Mouse (Mus musculus): Measurements from ENCODE around the gene Dhrs7c. TPM values are rescaled to one million over a fixed set of nuclear protein-coding genes. Genes with fewer than 3 reads are reported as not detected.

Dhrs7c gene
- polyA plus RNA-seq (2014; fragmentation: Nextera tagmentation; extraction: Ambion mirVana): 0.23 TPM in 1 of 2 replicates, not detected in the other

DNA sequence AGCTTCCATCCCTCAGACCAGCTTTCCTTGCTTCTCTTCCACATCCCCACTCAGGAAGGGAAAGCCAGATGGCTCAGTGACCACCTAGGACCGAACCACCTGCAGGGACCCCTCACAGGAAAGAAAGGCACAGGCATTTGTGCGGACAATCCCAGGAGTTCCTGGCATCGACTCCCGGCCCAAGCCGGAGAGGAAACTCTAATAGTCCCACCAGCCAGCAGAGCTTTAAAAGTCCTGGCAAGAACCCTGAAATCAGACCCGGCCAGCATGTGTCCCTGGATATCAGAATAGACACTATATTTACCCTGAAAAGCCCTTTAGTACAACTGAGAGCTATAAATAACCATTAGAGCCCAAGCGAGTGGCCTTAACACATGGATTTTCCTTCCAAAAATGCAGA lies at the start of gene Dhrs7c:
Dhrs7c (plus strand) TSS at position 257 of the 400 bp plus-strand sequence.
- no peak within 1 kb of the TSS for H3K9ac ChIP-seq (ENCODE audit: low read length)
- no peaks in the 10 kb centered on the region for H3K27me3 ChIP-seq (ENCODE audit: control insufficient read depth, insufficient read depth, low read length)
- whole genome bisulfite sequencing: 83% methylated on average over 7 of the region's 7 CpGs
- no peak within 1 kb of the TSS for H3K27ac ChIP-seq (replicated peaks; ENCODE audit: low read depth, low read length)
- H3K4me3 ChIP-seq (ENCODE audit: low read depth, low read length): no peak within 1 kb of the TSS
- no peaks in the 10 kb centered on the region for H3K36me3 ChIP-seq (ENCODE audit: control insufficient read depth, insufficient read depth, low read length)
- H3K9me3 ChIP-seq (ENCODE audit: control insufficient read depth, low read length): no peaks in the 10 kb centered on the region
- H3K4me1 ChIP-seq (ENCODE audit: control insufficient read depth, insufficient read depth, low read length): no peaks in the 10 kb centered on the region
- no peak for DNase-seq (ENCODE audit: low spot score)
- no peak within 1 kb of the TSS for H3K4me2 ChIP-seq (ENCODE audit: low read depth, severe bottlenecking)
- no peak for ATAC-seq (ENCODE audit: insufficient number of reproducible peaks, low FRiP score, low TSS enrichment, low read depth)

DNA sequence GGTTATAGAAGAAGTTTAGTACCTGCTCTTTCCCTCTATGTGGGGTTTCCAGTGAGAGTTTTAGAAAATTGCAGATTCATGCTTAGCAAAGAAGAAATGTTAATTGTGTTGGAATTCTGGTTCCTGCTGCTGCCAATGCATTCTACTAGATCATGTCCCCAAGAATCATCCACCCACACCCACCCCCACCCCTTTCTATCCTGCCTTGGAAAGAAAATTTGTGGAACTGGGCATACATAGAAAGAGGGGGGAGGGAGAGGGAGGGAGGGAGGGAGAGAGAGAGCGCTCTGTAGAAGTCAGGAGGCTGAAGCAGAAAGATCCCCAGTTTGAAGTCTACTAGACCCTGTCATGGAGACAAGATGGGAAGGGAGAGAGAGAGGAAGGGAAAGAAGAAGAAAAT lies 41.7 kb upstream of the Dhrs7c start:
- Histone ChIP-seq H3K4me1 (ENCODE audit: control insufficient read depth, insufficient read depth, low read length) (no peaks in the 10 kb centered on the region), H3K36me3 (ENCODE audit: control insufficient read depth, insufficient read depth, low read length) (no peaks in the 10 kb centered on the region), H3K27me3 (ENCODE audit: control insufficient read depth, insufficient read depth, low read length) (no peaks in the 10 kb centered on the region), H3K4me3 (ENCODE audit: low read depth, low read length) (no peak overlapping the region), H3K9ac (ENCODE audit: low read length) (no peak overlapping the region), H3K4me2 (ENCODE audit: low read depth, severe bottlenecking) (no peak overlapping the region), H3K9me3 (ENCODE audit: control insufficient read depth, low read length) (no peaks in the 10 kb centered on the region), H3K27ac (replicated peaks; ENCODE audit: low read depth, low read length) (no peak overlapping the region)
- DNase-seq (ENCODE audit: low spot score) (no peak), ATAC-seq (ENCODE audit: insufficient number of reproducible peaks, low FRiP score, low TSS enrichment, low read depth) (no peak)
- 100% methylated on average over 1 of the region's 1 CpGs for WGBS

DNA sequence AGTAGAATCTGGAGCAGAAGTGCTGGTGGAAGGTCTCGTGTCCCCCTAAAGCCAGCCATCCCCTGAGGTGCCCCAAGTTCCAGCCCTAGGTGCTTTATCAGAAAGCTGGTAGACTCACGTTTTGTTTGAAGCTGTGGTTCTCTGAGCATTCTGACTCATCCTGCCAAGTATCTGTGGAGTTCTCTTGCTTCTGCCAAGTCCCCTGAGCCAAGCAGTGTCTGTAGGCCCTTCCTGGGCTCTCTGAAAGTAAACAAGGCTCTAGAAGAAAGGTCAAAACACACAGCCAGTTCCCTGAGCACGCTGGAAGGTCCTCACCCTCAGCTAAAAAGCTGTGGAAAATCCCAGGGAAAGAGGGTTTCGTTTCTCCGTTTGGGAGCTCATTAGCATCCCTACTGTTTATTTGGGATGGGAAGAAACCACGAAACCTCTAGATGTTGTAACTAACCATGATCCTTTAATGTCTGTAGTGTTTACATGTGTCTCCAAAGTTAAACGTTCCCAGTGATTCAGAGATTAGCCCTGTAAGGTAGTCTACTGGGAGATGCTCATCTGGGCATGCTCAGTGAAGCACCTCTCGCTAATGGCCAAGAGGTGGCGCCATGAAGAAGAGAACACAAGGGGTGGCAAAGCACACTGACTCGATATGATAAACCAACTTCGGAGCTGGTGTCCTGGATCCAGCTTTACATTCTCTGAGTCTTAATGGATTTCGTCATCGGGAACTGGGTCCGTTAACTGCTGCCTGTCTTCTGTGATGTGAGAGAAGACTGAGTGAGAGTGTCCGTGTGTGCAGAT lies 40.4 kb upstream of the Dhrs7c start:
- H3K9ac ChIP-seq (ENCODE audit: low read length): no peak overlapping the region
- DNase-seq (ENCODE audit: low spot score): no peak
- no peaks in the 10 kb centered on the region for H3K9me3 ChIP-seq (ENCODE audit: control insufficient read depth, low read length)
- no peaks in the 10 kb centered on the region for H3K4me1 ChIP-seq (ENCODE audit: control insufficient read depth, insufficient read depth, low read length)
- no peak overlapping the region for H3K4me3 ChIP-seq (ENCODE audit: low read depth, low read length)
- WGBS: 72% methylated on average over 15 of the region's 15 CpGs
- no peak for ATAC-seq (ENCODE audit: insufficient number of reproducible peaks, low FRiP score, low TSS enrichment, low read depth)
- no peak overlapping the region for H3K27ac ChIP-seq (replicated peaks; ENCODE audit: low read depth, low read length)
- H3K4me2 ChIP-seq (ENCODE audit: low read depth, severe bottlenecking): no peak overlapping the region
- H3K27me3 ChIP-seq (ENCODE audit: control insufficient read depth, insufficient read depth, low read length): no peaks in the 10 kb centered on the region
- H3K36me3 ChIP-seq (ENCODE audit: control insufficient read depth, insufficient read depth, low read length): no peaks in the 10 kb centered on the region

- 88% methylated on average over 14 of the region's 14 CpGs for WGBS
Measured at GRCm38 (mm10) chr11:67771053-67771452, 26.9 kb upstream of the Dhrs7c start, which contains the start of gene Glp2r. TSS of gene Glp2r (minus strand) at chr11:67771153.

DNA sequence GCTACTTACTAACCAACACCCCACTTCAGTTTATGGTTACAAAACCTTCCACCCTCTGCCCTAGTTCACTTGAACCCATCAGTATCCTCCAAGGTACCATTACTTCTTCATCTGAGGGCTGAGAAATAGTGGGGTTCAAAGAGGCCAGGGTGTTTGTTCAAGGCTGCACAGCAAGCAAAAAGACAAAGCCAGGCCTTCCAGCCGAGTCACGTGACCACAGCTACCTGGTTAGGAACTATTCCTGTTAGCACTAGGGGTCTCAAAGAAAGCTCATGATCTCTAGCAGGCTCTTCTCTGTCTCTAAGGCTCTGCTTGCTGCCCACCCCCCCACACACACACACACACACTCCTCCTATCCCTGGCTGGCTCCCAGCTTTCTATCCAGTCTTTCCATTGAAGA lies 26.3 kb upstream of the Dhrs7c start:
- Histone ChIP-seq H3K27me3 (ENCODE audit: control insufficient read depth, insufficient read depth, low read length) (no peaks in the 10 kb centered on the region), H3K4me3 (ENCODE audit: low read depth, low read length) (no peak overlapping the region), H3K9me3 (ENCODE audit: control insufficient read depth, low read length) (no peaks in the 10 kb centered on the region), H3K9ac (ENCODE audit: low read length) (no peak overlapping the region), H3K4me1 (ENCODE audit: control insufficient read depth, insufficient read depth, low read length) (no peaks in the 10 kb centered on the region), H3K36me3 (ENCODE audit: control insufficient read depth, insufficient read depth, low read length) (no peaks in the 10 kb centered on the region), H3K4me2 (ENCODE audit: low read depth, severe bottlenecking) (no peak overlapping the region), H3K27ac (replicated peaks; ENCODE audit: low read depth, low read length) (no peak overlapping the region)
- DNase-seq (ENCODE audit: low spot score) (no peak), ATAC-seq (ENCODE audit: insufficient number of reproducible peaks, low FRiP score, low TSS enrichment, low read depth) (no peak)
- 84% methylated on average over 2 of the region's 2 CpGs for WGBS

More at GRCm38 (mm10) chr11:67771053-67771452, 26.9 kb upstream of the Dhrs7c start, which contains the start of gene Glp2r:
- no peaks in the 10 kb centered on the region for H3K27me3 ChIP-seq (ENCODE audit: control insufficient read depth, insufficient read depth, low read length)
- no peak for ATAC-seq (ENCODE audit: insufficient number of reproducible peaks, low FRiP score, low TSS enrichment, low read depth)
- H3K4me1 ChIP-seq (ENCODE audit: control insufficient read depth, insufficient read depth, low read length): no peaks in the 10 kb centered on the region
- no peak within 1 kb of the TSS for H3K27ac ChIP-seq (replicated peaks; ENCODE audit: low read depth, low read length)
- H3K4me2 ChIP-seq (ENCODE audit: low read depth, severe bottlenecking): no peak within 1 kb of the TSS
- H3K9me3 ChIP-seq (ENCODE audit: control insufficient read depth, low read length): no peaks in the 10 kb centered on the region
- no peaks in the 10 kb centered on the region for H3K36me3 ChIP-seq (ENCODE audit: control insufficient read depth, insufficient read depth, low read length)
- H3K4me3 ChIP-seq (ENCODE audit: low read depth, low read length): no peak within 1 kb of the TSS
- H3K9ac ChIP-seq (ENCODE audit: low read length): no peak within 1 kb of the TSS
- DNase-seq (ENCODE audit: low spot score): no peak

- Histone ChIP-seq H3K36me3 (ENCODE audit: control insufficient read depth, insufficient read depth, low read length) (no peaks in the 10 kb centered on the region), H3K27me3 (ENCODE audit: control insufficient read depth, insufficient read depth, low read length) (no peaks in the 10 kb centered on the region), H3K9ac (ENCODE audit: low read length) (no peak overlapping the region), H3K9me3 (ENCODE audit: control insufficient read depth, low read length) (no peaks in the 10 kb centered on the region), H3K4me2 (ENCODE audit: low read depth, severe bottlenecking) (no peak overlapping the region), H3K4me3 (ENCODE audit: low read depth, low read length) (no peak overlapping the region), H3K4me1 (ENCODE audit: control insufficient read depth, insufficient read depth, low read length) (no peaks in the 10 kb centered on the region), H3K27ac (replicated peaks; ENCODE audit: low read depth, low read length) (no peak overlapping the region)
- WGBS: 28% methylated on average over 8 of the region's 8 CpGs
- ATAC-seq (ENCODE audit: insufficient number of reproducible peaks, low FRiP score, low TSS enrichment, low read depth) (no peak), DNase-seq (ENCODE audit: low spot score) (peak; percentile 69)
Measured at GRCm38 (mm10) chr11:67772577-67772976, 25.4 kb upstream of the Dhrs7c start.

- Histone ChIP-seq H3K4me1 (ENCODE audit: control insufficient read depth, insufficient read depth, low read length) (no peaks in the 10 kb centered on the region), H3K4me2 (ENCODE audit: low read depth, severe bottlenecking) (no peak within 1 kb of the TSS), H3K27me3 (ENCODE audit: control insufficient read depth, insufficient read depth, low read length) (no peaks in the 10 kb centered on the region), H3K27ac (replicated peaks; ENCODE audit: low read depth, low read length) (no peak within 1 kb of the TSS), H3K9me3 (ENCODE audit: control insufficient read depth, low read length) (no peaks in the 10 kb centered on the region), H3K36me3 (ENCODE audit: control insufficient read depth, insufficient read depth, low read length) (no peaks in the 10 kb centered on the region), H3K9ac (ENCODE audit: low read length) (no peak within 1 kb of the TSS), H3K4me3 (ENCODE audit: low read depth, low read length) (no peak within 1 kb of the TSS)
- no peak for ATAC-seq (ENCODE audit: insufficient number of reproducible peaks, low FRiP score, low TSS enrichment, low read depth)
- DNase-seq (ENCODE audit: low spot score): no peak
- WGBS: 82% methylated on average over 12 of the region's 12 CpGs
Measured at GRCm38 (mm10) chr11:67774379-67774778, 23.6 kb upstream of the Dhrs7c start, which contains the start of gene Gsg1l2. TSS of gene Gsg1l2 (plus strand) at chr11:67774608.

- Histone ChIP-seq H3K27me3 (ENCODE audit: control insufficient read depth, insufficient read depth, low read length) (no peaks in the 10 kb centered on the region), H3K4me3 (ENCODE audit: low read depth, low read length) (no peak overlapping the region), H3K4me2 (ENCODE audit: low read depth, severe bottlenecking) (no peak overlapping the region), H3K27ac (replicated peaks; ENCODE audit: low read depth, low read length) (no peak overlapping the region), H3K9me3 (ENCODE audit: control insufficient read depth, low read length) (no peaks in the 10 kb centered on the region), H3K9ac (ENCODE audit: low read length) (no peak overlapping the region), H3K36me3 (ENCODE audit: control insufficient read depth, insufficient read depth, low read length) (no peaks in the 10 kb centered on the region), H3K4me1 (ENCODE audit: control insufficient read depth, insufficient read depth, low read length) (no peaks in the 10 kb centered on the region)
- ATAC-seq (ENCODE audit: insufficient number of reproducible peaks, low FRiP score, low TSS enrichment, low read depth): no peak
- 83% methylated on average over 11 of the region's 11 CpGs for WGBS
- DNase-seq (ENCODE audit: low spot score): no peak
Measured at GRCm38 (mm10) chr11:67790182-67790581, 7.8 kb upstream of the Dhrs7c start.

Data from limb, embryonic 11.5 days (tissue).